Mouse (Mus musculus) telencephalon, adult 2 months (tissue): Measurements from ENCODE around the gene Gm9837.

Source experiments
- DNase-seq: peaks from one replicate; pipeline ENCODE4 v3.0.0-alpha.2; 2011; ENCODE audit warnings: low read depth, low spot score

Gene Gm9837

DNA sequence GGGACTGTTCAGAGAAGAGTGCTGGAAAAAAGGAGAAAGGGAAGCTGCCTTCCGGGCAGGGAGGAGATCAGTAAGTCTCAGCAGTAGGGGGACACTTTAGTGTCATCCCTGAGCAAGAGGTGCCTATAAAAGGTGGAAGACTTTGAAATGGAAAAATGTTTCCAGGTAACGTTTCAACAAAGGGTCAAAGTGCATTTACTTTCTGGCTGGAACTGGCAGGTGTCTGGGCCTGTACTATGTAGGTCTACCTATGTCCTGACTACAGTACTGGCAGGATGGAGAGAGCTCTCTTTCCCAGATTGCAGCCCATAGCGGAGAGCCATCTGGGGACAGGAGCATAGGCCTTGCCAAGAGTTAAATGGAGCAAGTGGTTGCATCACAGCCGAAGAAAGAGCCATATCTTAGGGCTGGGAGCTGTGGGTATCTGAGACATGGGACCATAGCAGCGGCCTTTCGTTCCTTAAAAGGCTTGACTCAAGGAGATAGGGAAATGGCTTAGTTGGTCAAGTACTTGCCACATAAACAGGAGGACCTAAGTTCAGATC, 44.5 kb downstream of the Gm9837 start:
- peak; percentile 17 for DNase-seq

DNA sequence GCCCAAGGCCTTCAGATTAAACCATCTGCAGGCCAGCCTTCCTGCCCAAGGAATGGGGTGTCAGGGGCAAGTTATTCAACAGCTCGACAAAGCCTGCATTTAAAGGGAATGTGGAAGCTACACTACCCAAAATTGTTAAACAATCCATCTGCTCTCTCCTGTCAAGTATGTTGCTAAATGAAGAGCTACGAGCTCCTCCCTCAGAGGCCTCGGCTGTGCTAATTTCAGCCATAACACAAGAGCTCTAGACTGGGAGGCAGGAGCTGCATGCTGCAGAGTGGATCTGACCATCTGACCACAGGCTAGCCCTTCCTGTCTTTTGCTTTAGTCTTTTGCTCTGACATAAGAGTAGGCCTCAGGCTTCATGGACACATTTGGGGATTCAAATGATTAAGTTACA, 45.0 kb downstream of the Gm9837 start:
- peak; percentile 53 for DNase-seq

DNA sequence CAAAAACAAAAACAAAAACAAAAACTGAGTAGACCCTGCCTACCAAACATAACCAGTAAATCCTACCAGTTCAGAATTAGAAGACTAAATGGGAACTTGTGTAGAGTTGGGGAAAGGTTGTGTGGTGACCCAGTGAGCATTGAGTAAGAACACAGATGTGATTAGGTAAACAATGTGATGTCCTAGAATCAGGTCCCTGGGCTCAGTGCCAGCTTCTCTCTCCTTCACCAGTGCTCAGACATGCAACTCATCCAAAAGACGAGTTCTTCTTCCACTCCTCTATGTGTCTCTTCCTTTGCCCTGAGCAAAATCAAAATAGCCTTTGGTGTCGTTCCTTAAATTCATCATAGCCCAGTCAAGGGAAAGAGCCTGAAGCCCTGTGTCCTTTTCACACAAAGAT, 45.5 kb downstream of the Gm9837 start:
- DNase-seq, result no peak

- no peak for DNase-seq
Measured at GRCm38 (mm10) chr11:53423036-53423435, 47.2 kb downstream of the Gm9837 start, which contains the start of gene Leap2. Gene Leap2 (minus strand): TSS chr11:53423170.
